Mouse (Mus musculus) thymus, adult 2 months (tissue): ENCODE data around the gene Tfcp2.

Experiments used
- CTCF ChIP-seq: fragments of 200-500 bp; IDR thresholded peaks from 2 replicates; pipeline ENCODE4 v1.5.1; 2012; ENCODE audit warnings: mild to moderate bottlenecking, control low read depth, low read length, moderate library complexity, borderline replicate concordance; ENCODE audit not compliant: control insufficient read depth, poor library complexity, insufficient read depth; ENCODE audit errors: extremely low read depth
- POLR2A ChIP-seq: fragments of 200-500 bp; IDR thresholded peaks from 2 replicates; pipeline ENCODE4 v1.6.1; 2012; ENCODE audit warnings: mild to moderate bottlenecking, low read length, control low read depth, moderate library complexity; ENCODE audit not compliant: control insufficient read depth, poor library complexity, insufficient read depth; ENCODE audit errors: extremely low read depth

DNA sequence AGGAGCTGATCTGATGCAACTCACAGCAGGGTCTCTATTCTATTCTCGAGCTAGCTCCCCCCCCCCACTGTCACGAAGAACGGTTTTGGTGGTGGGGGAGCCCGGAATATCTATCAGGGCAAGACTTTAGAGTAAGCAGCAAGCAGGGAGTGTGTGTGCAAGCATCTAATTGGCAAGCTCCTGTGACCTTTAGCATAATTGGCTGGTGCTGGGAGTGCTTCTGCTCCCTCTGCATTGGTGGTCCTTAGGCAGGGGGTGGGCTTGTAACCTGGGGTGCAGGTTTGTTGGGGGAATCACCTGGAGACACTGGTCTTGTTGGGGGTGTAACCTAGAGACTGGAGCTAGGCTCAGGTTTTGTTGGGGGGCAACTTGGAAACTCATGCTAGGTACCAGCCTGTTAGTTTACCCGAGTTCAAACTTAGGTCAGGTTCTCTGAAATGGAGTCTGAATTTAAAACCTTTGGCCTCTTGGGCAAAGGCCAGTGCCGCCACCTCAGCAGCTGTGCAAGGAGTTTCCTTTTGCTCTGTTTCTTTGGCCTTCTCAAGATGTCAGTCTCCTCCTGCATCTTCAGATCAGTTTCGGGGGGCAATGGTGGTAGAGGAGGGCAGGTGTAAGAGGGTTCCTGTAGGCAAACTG, 95.3 kb downstream of the Tfcp2 start:
- TF ChIP-seq POLR2A (no peak), CTCF (no peak)
